Mouse (Mus musculus): ENCODE results near the gene Mgat5.

Mgat5 gene

DNA sequence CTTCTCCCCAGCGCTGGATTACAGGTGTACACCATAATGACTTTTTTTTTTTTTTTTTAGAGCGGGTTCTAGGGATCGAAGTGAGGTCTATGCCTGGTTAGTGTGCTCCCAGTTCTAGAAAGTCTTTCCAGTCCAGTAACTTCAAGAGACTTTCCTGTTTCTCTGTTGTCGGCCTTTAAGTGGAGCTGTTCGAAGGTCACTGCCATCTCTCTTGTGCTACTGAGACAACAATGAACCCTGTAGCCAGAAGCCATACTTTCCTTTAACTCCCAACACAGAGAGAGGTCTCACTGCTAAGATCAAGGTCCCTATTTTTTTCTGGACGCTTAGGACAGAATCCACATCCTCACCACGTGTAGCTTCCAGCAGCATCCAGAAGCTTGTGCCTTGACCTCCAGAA lies 13.4 kb downstream of the Mgat5 start:
- no peak for DNase-seq (ENCODE audit: low spot score)

DNA sequence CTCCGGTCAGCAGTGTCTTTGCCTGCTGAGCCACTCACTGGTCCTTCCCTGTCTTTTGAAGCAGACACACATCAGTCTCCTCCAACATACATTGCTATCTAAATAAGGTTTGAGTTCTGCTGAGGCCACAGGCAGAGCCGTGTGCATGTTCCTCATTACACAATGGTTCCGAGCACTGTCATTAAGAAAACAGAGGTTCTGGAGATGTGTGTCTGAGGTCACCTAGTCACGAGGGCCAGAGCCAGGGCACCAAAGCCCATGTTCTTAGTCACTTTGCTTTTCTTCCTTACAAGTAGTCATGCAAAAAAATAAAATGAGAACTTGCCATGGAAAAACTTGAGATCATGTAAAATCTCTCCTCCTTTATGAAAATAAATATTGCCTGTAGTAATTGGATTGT lies 14.3 kb downstream of the Mgat5 start:
- no peak for DNase-seq (ENCODE audit: low spot score)

DNA sequence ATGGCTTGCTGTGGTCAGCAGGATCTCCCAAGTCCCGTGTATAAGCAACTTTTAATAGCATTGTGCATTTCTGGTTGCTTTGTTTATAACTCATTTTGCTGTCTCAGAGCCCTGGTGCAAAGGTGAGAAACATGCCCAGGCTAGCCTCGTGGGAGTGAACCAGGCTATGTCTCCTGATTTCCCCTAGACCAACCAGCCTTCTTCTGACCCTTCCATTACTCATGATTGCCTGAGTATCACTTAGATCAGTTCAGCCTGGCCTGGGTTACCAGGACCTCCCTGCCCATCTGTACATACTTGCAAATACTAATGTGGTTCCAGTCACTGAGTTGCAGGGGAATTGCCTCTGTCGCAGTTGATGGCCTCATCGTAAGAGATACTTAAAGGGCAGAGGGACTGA lies 14.8 kb downstream of the Mgat5 start:
- no peak for DNase-seq (ENCODE audit: low spot score)

DNA sequence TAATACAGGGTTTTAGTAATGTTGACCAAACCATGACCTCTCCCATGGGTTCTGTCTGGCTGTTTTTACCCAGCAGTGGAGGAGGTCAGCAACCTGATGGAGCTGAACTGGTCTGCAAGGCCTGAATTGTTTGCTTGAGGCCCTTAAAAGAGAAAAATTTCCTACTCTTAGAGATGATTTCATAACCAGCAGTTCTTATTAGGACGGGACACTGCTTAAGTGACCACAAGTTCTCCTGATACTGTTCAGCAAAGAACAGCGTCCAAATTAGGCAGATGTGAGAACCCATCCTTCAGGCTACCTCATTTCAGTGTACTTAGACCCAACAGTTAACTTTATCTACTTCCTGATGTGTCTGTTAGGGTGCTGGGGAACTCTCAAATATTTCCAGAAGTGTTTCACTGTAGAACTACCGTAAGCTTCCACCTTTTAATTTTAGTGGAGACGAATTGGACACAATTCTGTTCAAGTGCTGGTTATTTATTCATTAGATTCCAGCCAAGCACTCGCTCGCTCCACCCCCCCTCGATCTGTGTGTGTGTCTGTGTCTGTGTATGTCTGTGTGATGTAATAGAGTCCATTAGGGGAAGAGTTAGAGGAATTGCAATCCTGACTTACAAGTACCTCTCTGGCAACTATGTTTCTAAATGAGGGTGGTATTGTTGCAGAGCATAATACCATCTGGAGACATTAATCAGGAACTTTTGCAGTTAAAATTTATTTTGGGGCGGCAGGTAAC lies 17.4 kb downstream of the Mgat5 start:
- no peak for DNase-seq (ENCODE audit: low spot score)

DNA sequence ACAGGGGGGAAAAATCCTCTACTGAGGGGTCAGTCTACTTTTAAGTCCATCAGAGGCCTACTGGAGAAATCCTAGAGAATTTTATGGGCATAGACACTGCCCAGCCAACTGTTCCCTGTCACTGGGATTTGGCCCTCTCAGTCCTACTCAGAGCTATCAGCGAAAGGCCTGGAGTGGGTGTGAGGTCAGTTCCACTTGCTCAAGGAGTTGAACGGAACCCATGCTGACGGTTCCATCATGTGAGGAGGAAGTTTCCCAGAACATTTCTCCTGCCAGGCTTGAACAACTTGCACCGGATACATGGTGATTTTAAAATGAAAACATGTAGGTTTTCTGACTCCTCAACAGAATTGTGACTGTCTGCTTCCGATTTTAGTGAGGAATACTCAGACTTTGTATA lies 20.2 kb downstream of the Mgat5 start:
- DNase-seq (ENCODE audit: low spot score): no peak

DNA sequence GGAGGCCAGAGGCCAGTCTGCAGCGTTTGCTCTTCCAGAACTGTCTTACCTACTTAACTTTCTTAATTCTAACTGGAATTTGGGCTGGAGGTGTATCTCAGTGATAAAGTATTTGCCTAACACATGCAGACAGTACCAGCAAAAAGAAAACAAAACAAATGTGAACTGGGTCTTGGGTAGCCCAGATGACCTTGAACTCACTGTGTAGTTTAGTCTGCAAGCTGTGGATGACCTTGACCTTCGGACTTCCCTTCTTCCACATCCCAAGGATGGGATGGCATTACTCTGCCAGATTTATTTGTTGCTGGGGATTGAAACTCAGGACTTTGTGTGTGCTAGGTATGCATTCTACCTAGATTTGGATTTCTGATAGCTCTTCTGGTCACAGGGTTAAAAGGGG lies 24.2 kb downstream of the Mgat5 start:
- no peak for DNase-seq (ENCODE audit: low spot score)

DNA sequence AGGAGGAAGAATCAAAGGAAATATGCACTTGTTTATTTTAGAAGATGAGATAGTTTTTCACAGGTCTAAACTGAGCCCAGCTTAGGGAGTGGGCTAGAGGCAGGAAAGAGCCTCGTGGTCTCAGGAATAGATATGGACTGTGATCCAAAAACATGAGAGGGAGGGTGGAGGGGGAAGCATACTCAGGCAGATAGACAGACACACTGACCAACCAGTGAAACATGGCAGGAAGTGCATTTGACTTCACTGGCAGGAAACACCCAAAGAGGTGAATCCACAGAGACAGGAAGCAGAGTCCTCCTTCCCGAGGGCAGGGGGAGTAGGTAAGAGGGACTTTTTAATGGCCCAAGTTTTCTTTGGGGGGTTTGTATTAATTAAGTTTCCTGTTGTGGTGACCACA lies 25.7 kb downstream of the Mgat5 start:
- DNase-seq (ENCODE audit: low spot score): no peak

DNA sequence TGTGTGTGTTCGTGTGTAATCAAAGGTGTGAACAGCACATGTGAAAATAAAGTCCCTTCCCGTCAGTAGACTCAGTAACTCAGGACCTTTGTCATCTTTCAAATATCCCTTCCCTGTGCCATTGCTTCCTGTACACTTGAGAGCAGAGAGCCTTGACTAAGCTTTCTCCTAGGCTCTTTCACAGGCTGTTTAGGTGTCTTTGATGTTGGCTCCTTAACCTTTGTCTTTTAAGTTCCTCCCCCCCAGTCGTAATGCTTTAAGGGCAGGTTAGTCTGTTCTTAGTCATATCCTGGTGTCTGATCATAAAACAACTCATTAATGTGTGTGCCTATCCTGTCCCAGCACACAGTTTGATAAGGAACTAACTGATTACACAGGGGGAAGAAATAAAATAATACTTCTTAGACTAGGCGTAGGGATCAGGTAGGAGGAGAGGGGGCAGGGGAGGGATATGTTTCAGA lies 28.4 kb downstream of the Mgat5 start:
- DNase-seq (ENCODE audit: low spot score): no peak

DNA sequence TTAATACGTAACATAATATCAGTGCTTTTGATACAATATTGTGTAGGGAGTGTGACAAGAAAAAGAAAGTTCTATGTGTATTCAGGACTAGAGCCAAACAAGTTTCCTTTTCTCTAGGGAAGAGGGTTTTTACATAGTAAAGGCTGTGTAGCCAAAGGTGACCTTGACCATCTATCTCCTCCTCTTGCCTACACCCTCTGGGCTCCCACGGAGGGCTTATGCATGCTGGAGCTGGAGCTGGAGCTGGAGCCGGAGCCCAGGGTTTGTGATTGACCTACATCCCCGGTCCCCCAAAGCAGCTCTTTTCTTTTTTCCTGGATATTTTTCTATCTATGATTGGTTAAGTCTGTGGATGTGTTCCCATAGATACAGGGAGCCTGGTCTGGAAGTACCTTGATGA lies 30.3 kb downstream of the Mgat5 start:
- no peak for DNase-seq (ENCODE audit: low spot score)

DNA sequence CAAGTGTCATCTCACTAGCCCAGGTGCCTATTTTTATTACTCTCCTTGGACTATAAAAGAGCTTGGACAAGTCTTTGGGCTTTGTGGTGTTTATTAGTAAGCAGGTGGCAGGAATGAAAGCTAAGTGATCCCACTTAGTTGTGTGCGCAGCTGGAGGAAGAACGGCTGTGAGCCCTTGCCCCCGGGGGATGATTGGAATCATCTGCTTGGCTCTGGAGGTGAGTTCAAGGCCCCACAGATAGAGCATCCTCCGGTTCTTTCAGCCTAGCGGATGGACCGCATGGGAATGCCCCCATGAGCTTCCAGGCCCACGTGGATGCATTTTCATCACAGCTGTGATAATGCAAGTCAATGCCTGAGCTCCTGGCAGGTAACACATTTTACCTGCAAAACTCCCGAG lies 31.6 kb downstream of the Mgat5 start:
- DNase-seq (ENCODE audit: low spot score): no peak

DNA sequence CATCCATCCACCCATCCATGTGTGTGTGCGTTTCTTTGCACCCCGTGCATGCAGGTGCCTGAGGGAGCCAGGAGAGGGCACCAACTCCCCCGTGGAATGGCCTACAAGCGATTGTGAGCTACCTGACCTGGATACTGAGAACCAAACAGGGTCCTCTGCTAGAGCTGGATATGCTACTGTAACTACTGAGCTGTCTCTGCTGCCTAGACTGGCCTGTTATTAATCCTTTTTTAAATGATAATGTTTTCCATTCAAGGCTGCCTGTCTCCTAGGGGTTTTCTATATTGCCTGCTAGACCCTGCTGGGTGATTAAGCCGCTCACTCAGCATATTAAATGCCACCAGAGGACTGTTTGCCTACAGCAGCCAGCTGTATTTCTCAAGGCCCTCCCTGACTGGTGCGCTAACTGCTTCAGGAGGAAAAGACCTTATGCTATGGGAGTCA lies 34.1 kb downstream of the Mgat5 start:
- no peak for DNase-seq (ENCODE audit: low spot score)

DNA sequence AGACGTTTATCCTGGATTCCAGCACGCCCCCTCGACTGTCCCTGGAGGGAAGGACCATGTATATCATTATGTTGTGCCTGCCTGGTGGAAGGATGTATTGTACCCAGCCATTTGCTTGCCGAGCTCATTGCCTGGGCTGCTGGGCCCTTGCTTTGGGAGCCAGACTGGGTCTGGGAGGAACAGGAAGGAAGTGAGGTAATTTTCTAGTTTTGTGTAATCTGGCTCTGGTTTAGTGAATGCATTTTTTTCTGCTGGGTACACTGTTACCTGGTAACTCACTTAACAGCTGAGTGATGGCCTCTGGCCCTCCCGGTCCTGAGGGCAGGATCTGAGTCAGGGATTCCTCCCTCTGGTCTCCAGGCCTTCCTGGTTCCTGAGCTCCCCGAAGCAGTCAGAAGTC lies 35.1 kb downstream of the Mgat5 start:
- DNase-seq (ENCODE audit: low spot score): no peak

DNA sequence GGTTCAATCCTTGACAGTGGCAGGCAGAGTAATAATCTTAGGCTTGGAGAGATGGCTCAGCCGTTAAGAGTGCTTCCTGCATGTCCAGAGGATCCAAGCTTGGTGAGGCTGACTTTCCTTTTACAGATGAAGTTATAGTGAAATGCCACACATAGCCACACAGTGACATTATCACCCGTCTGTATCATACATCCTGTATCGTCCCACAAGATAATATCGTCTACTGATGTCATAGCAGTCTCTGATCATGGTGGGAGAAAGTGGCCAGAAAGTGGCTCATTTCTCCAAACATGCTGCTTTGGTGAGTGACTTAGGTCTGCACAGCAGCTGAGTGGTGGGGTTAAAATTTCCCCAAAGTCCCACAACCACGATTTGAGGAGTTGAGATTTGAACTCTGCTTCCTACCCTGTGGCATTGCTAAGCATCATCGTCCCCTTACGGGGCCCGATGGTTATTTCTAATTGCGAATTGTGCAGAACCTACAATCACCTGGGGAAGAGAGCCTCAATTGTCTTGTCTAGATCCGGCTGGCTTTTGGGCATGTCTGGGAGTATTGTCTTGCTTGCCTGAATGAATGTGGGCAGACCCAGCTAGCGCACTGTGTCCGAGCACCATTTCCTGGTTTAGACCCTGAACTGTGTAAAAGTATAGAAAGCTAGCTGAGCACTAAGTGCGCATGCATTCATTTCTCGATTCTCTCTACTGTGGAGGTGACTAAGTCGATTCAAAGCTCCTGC lies 37.5 kb downstream of the Mgat5 start:
- no peak for DNase-seq (ENCODE audit: low spot score)

DNA sequence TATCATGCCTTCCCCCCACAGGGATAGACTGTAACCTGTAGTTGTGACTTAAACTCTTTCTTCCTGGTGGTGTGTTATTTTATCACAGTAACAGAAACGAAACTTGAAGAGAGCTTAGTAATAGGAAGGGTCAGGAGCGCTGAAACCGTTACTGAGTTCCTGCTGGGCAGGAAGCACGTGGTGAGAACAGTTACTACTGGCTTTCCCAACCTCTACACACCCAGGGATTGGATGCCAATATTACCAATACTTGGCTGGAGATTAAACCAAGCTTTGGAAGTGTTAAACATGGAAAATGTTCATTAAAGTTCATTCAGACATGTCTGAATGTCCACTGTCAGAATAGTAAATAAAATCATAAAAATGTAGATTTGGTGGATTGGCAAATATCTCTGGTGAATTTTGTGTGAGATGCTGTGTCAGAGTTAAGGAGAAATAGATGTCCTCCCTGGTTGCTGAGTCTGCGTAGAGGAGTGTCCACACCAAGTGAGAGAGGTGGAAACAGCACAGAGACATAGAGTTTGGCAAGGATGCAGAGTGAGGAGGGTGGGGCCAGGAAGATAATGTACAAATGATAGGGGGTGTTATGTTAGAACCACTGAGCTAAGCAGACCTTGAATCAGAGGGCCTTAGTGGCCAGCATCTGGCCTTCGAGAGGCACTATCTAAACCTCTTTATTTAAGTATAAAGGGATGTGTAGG lies 38.2 kb downstream of the Mgat5 start:
- DNase-seq (ENCODE audit: low spot score): no peak

DNA sequence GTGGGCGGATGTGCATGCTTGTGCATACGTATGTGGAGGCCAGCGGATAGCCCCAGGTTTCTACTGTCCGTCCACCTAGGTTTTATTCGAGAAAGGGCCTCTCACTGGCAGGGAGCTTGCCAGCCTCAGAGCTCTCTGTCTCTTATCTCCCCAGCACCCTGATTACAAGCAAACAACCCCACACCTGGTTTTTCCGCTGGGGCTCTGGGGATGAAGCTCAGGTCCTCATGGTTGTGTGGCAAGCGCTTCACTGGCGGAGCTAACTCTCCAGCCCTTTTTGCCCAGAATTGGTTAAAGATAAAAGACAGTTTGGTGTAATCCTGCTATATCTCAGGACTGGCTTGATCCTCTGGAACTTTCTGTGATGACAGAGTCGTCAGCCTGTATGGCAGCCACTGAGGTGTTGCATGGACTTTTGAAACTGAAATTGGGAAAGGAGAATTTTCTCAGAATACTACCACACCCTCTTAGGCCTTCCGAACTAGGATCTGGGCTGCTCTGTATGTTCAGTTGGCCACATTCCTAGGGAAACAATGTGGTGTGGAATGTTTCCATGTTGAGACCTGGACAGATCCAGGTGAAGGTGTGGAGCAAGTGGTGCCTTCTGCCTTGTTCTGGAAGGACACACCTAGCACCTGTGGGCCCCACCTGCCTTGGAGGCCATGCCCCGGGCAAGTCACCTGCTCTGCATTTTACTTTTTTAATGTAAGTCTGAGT lies 39.4 kb downstream of the Mgat5 start:
- no peak for DNase-seq (ENCODE audit: low spot score)

DNA sequence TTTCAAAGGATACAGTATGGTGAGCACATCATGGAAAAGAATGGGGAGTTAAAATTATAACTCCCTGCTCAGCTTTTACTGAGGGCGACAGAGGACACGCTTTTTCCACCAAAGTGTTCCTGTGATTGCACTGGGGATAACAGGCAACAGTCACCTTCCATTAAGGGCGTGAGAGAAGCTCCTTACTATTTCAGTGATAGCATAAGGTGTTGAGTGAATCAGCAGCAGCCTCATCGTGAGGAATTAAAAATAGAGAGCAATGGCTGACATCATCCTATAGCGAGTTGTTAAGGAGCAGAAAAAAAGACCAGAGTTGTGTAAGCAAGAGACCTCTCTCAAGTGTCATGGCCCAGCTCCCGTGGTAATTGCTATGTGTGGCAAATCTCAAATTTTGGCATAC lies 41.3 kb downstream of the Mgat5 start:
- DNase-seq (ENCODE audit: low spot score): peak; percentile 17

DNA sequence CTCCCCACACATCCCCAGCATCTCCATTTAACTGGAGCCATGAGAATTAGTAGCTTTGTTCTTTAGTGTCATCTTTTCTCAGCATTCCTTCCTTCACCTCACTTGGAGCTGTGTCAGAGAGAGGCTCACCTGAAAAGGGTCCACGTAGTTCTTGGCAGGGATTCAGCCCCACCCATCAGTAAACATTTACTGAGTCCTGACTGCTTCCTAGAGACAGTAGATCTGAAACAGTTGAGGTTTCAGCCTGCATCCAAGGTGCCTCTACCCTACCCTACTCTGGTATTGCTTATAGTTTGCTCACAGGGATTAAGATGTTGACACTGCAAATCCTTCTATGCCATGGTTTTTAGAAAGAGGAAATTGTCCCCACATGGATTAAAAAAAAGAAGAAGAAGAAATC lies 43.6 kb downstream of the Mgat5 start:
- no peak for DNase-seq (ENCODE audit: low spot score)

DNA sequence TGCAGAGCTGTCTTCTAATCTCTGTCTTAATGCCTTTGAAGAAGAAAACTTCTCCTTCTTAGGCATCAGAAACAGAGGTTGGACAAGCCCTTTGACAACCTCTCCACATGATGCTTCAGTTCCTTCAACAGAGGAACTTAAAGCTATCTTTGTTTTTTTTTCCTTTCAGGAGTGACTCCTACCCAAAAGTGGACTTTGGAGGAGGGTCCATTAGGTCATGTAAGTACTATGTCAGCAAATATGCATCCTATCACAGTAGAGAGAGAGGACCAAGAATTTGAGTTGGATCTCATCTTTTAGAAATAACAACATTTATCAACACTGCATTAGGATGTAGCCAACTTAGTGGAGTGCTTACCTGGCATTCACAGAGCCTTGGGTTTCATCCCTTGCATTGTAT lies 44.8 kb downstream of the Mgat5 start:
- DNase-seq (ENCODE audit: low spot score): no peak

DNA sequence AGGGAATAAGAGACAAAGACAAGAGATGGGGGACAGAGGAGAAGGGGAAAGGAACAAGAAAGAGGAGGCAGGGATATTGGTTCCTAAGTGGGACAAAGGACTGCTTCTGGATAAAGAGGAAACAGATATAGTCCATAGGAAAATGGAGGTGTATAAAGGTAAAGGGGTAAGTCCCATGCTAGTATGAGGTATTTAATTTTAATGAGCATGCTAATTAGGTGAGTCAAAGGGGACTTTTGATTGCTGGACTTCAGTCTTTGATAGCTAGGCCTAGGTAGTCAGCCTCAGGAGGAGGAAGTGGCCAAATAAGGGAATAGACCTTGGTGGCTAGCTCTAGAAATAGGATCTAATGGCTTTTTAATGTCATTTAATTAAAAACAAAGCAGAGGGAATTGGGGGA lies 45.5 kb downstream of the Mgat5 start:
- no peak for DNase-seq (ENCODE audit: low spot score)

DNA sequence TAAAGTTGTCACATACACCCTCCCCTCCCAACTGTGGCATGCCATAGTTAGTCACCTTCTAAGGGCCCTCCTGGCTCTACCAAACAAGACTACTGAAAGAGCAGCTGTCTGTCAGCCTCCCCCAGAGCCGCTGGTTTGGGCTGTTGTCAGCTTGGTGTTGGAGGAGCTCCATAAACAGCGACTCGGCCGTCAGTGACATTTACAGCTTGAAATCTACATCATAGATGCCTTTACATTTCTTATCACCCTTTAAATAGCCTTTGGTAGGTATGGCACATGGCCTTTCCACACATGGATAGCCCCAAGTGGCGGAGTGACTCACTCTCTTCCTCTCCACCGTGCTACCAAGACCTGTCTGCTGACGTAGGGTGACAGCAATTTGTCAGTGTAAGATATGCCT lies 46.9 kb downstream of the Mgat5 start:
- no peak for DNase-seq (ENCODE audit: low spot score)

DNA sequence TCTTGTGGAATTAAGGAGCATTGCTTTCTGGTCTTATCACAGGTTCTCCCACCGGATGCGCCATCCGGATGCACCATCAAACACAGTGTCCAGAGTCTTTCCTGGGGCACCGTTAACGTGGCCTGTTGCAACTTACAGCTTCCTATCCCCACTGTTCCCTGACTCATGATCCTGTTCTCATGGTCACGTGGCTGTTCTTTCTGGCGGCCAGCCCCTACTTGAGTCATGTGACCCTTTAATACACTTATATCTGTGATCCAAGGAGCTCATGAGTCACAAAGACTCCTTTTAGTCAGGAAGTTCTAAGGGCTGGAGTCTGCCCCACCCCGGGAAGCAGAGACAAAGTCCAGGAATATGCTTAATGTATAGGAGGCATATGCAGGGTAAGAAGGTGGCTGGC lies 52.2 kb downstream of the Mgat5 start:
- no peak for DNase-seq (ENCODE audit: low spot score)

DNA sequence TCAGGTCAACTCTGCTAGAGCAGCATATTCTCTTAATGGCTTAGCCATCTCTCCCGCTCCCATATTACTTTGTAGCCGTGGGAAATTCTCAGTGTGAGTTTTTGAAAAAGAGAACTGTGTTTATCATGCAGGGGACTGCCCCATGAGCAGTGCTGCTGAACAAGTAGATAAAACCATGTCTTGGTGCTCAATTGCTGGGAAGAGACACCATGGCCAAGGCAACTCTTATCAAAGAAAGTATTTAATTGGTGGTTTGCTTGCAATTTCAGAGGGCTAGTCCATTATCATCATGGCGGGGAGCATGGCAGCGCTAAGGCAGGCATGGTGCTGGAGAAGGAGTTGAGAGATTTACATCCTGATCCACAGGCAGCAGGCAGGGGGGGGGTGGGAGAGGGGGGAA lies 54.9 kb downstream of the Mgat5 start:
- DNase-seq (ENCODE audit: low spot score): no peak

DNA sequence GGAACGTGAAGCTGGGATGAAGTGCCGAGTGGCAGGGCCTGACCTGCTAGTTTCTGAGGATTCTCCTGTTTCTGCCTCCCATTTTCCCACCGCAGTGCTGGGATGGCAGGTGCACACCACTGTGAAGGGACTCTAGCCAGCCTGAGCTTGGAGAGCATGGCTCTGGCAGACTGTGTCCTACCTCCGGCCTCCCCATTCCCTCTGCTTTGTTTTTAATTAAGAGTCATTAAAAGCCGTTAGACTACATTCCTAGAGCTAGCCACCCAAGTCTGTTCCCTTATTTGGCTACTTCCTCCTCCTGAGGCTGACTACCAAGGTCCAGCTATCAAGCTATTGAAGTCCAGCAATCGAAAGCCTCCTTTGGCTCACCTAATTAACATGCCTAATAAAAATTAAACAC lies 56.2 kb downstream of the Mgat5 start:
- DNase-seq (ENCODE audit: low spot score): no peak

All from layer of hippocampus, adult 11-12 months (tissue).